ENCODE assay signal across 11 mouse cellular contexts in the genomic region with DNA sequence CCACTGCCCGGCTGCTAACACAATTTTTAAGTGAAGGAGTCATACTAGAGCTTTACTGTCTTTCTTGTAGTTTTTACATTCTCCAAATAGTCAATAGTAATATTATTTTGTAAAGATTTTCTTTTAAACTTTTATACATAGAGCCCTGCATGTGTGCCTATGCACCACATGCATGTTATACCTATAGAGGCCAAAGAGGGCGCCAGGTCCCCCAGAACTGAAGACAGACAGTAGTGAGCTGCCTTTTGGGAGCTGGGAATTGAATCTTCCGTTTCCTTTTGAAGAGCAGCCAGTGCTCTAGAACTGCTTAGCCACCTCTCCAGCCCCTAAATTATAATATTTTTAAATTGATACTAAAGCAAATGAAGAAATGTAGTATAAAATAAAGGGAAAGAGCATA.
A peak's percentile ranks its signal among the peaks of the same experiment; 100 is the strongest.
DNase-seq lines count a peak whose midpoint lies in the region; ATAC-seq and TF ChIP-seq lines count a peak whose summit lies in the region.
"Had no signal": no experiment of that assay in that cellular context is flagged by ENCODE, and none has a peak within 500 bp of the region (broad histone marks: within the 10 kb centered on the region; RNA-seq: fewer than 3 reads in every experiment).

No protein-coding gene starts in this region.

- H3K4me3 ChIP-seq in ES-Bruce4 (ENCODE audit: low read depth, low read length): no peak overlapping the region
- H3K4me3 ChIP-seq: heart, embryonic 10.5 days; limb, embryonic 12.5 days had no signal

- H3K9ac ChIP-seq in ES-Bruce4 (ENCODE audit: low read depth, poor library complexity, severe bottlenecking): no peak overlapping the region
- H3K9ac ChIP-seq: limb, embryonic 12.5 days had no signal

- no peak for TF ChIP-seq POLR2A in ES-Bruce4 (IDR thresholded peaks at IDR 0.05; ENCODE audit: insufficient read depth, low read length)

- TF ChIP-seq EP300 in ES-Bruce4 (IDR thresholded peaks at IDR 0.05; ENCODE audit: insufficient read depth, low read depth, low read length): no peak

- H3K9me3 ChIP-seq in ES-Bruce4 (replicated peaks; ENCODE audit: control insufficient read depth, insufficient read depth, low read length, poor library complexity, severe bottlenecking): peaks cover 7% of the 10 kb centered on the region; the same call in 1 of the 2 replicates
- H3K9me3 ChIP-seq: heart, embryonic 10.5 days; limb, embryonic 12.5 days had no signal

- peak; percentile 37 for TF ChIP-seq CTCF in ES-Bruce4 (IDR thresholded peaks at IDR 0.05; ENCODE audit: low read depth, low read length)

- no peaks in the 10 kb centered on the region for H3K27me3 ChIP-seq in ES-Bruce4 (ENCODE audit: control insufficient read depth, insufficient read depth, low read length, poor library complexity, severe bottlenecking)
- H3K27me3 ChIP-seq: CH12.LX; limb, embryonic 12.5 days had no signal

- DNase-seq in adrenal gland, postnatal 36 days: peak; percentile 2 to 33
- no peak for DNase-seq in adrenal gland, postnatal 10 days
- DNase-seq in kidney, postnatal 10 days: peak; percentile 14
- DNase-seq in kidney, adult 11 months: no peak
- no peak for DNase-seq in gastrocnemius, adult 8-10 months (ENCODE audit: low spot score in 2 of 2)

- H3K27ac ChIP-seq in ES-Bruce4 (ENCODE audit: insufficient read depth, low read length): no peak overlapping the region
- H3K27ac ChIP-seq: heart, embryonic 10.5 days; limb, embryonic 12.5 days had no signal

- no peaks in the 10 kb centered on the region for H3K4me1 ChIP-seq in ES-Bruce4 (ENCODE audit: control insufficient read depth, insufficient read depth, low read length)
- H3K4me1 ChIP-seq: heart, embryonic 10.5 days had no signal

- no peaks in the 10 kb centered on the region for H3K36me3 ChIP-seq in ES-Bruce4 (ENCODE audit: control insufficient read depth, insufficient read depth, low read length, poor library complexity, severe bottlenecking)
- H3K36me3 ChIP-seq: heart, embryonic 10.5 days; limb, embryonic 12.5 days had no signal

- peak; percentile 67; the same call in 1 of the 2 replicates for ATAC-seq in megakaryocyte, adult 5-6 weeks (ENCODE audit: poor library complexity, severe bottlenecking)
- no peak for ATAC-seq in frontal cortex, adult (ENCODE audit: low TSS enrichment)

Comparison
In these comparisons a context has a peak if more than half of its experiments do, and no peak if none do; other contexts are left out.
1. DNase-seq: peak in adrenal gland, postnatal 36 days (2 of 2) and kidney, postnatal 10 days (single experiment); none in adrenal gland, postnatal 10 days (single experiment), kidney, adult 11 months (single experiment) and gastrocnemius, adult 8-10 months (0 of 2).